Mouse (Mus musculus): ENCODE measurements at regions not wholly inside any gene's neighbourhood (a gene's known extent, or its start where the extent isn't known, plus 50 kb on each side); places are given as distances from the start of the nearest gene placed in this dataset.
"Not testable (repeated sequence)": the region's sequence is repeated elsewhere in the genome, so short reads cannot be mapped to it uniquely, and the experiment has no call there.

DNA sequence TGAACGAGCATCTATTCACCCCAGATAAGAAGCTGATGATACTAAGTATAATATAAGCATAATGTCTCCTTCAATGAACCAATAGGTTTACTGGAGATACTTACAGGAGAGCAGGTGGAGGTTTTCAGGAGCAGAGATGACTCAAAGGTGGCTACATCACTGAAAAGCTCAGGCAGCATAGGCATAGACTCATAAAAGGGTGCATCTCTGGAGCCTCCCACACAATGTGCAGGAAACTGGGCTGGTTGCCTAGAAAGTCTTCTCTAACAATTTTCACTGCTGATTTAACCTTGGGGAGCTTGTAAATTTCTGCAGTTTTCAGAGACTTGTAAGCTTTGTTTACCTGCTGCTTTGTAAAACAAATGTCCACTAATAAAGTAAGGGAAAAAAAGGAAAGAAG, 251.8 kb downstream of the Dad1 start:
- DNase-seq (ENCODE audit: low read depth, low spot score) = no peak

DNA sequence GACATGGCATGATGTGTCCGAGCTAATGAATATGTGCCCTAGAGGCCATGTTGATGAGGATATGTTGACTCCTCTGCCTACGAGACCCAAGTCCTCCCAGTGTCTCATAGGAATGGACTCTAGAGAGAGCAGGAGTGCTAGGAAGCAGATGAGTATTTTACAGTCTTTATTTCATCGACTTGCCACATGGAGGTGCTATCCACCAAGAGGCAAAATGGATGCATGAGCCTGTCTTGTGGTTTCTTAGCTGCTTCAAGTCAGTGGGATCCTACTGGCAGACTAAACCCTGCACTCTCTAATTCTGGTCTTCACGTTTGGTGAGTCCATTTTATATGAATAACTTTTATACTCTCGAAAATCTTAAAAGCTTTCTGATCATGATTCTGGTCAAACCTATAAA, 253.4 kb downstream of the Dad1 start:
- DNase-seq (ENCODE audit: low read depth, low spot score) = no peak

DNA sequence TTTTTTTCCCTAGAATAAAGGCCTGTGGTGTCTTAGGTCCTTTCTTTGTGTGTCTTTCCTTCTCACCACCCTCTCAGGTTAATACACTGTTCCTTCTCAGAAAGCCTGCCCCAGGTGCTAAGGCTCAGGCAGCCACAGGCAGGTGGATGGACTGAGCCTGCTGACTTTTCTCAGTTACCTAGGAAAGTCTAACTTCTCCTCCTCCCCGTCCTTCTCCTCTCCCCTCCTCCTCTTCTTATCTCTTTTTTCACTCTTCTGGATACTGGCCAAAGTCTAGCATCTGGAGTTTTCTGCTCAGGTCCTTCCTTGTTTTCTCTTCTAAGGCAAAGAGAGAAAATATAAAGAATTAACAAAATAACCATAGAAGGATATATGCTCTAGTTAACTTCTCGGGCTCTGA, 260.5 kb downstream of the Dad1 start:
- no peak for DNase-seq (ENCODE audit: low read depth, low spot score)

DNA sequence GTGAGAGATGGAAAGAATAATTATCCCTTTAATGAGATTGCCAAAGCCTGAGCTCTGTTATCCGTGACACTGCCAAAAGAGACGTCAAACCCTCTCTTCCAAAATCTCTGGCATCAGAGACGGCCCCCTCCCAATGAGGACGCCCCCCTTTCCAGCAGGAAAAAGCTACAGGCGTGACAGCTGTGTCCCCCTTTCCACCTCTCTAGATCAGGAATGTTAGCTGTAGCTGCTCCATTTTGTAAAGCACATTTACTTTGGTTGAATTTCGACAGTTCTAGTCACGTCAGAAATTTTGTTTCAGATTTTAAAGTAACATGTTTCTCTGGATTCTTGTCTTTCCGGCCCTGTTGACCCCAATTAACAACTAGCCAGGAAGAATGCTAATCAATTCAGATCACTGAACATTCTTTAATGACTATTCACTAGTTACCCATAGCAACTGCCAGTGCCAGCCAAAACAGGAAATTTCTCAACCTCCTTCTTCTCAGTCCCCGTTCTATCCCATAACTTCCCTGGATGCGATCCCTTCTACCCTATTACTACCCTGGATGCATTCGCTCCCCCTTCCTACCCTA, 261.1 kb downstream of the Dad1 start:
- no peak for DNase-seq (ENCODE audit: low read depth, low spot score)

DNA sequence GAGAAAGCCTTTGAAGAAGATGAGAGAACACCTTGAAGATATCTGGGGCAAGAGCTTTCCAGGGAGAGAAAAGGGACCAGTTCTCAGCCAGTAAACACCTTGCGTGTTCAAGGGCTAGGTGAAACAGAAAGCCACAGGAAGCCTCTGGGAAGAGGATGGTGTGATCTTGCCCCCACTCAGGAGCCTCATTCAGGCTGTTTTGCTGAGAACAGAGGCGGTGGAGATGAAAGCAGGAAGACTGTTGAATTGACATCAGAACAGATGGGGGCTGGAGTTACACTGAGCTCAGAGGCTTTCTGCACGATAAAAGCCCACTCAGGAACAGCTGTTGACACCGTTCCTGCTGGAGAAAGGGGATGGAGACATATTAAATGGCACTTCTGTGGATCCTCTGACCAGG, 262.5 kb downstream of the Dad1 start:
- no peak for DNase-seq (ENCODE audit: low read depth, low spot score)

DNA sequence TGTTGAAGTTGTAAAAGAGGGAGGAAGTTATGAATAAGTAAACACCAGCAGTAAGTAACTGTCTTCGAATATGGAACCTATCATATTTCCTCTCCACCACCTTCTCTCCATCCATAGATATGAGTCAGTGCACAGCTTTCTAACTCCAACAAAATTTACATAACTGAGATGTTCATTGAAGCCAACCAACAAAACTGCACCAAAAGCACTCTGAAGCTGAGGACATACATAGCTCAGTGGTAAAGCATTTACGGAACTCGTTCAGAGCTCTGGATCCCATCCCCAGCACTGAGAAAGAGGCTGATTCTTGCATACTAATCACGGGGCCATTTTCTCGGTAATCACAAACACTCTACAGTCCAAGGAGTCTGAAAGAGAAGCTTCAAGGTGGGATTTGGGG, 273.1 kb downstream of the Dad1 start:
- no peak for DNase-seq (ENCODE audit: low read depth, low spot score)

DNA sequence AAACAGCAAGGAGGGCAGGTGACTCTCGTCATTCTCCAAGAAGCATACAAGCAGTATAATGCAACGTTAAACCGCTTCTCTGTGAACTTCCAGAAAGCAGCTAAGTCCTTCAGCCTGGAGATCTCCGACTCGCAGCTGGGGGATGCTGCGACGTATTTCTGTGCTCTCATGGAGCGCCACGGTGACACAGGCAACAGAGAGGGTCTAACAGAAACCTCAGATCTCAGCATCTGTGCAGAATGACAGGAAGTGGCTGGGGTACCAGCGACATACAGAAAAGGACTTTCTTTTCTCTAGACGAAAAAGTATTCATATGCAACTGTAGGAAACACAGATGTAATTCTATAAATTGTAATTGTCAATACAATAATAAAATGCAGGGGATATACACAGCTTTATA, 292.5 kb downstream of the Dad1 start:
- not testable (repeated sequence) for DNase-seq (ENCODE audit: low read depth, low spot score)

DNA sequence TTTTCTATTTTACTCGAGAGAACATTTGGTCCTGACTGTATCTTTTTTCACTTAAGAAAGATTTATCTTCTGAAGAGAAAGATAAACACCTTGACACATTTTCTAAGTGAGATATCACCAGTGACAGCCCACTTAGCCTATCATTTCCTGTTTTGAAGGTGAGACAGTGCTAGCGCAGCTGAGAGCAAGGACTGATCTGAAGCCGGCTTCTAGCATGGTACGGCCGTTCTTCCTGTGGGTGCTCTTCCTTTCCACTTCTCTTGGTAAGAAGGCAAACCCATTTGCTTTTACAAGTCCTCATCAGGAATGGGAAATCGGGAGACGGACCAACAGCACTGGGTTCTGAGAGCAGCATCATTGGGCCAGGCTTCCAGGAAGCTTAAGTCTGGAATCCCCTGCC, 293.1 kb downstream of the Dad1 start:
- DNase-seq (ENCODE audit: low read depth, low spot score) = no peak

DNA sequence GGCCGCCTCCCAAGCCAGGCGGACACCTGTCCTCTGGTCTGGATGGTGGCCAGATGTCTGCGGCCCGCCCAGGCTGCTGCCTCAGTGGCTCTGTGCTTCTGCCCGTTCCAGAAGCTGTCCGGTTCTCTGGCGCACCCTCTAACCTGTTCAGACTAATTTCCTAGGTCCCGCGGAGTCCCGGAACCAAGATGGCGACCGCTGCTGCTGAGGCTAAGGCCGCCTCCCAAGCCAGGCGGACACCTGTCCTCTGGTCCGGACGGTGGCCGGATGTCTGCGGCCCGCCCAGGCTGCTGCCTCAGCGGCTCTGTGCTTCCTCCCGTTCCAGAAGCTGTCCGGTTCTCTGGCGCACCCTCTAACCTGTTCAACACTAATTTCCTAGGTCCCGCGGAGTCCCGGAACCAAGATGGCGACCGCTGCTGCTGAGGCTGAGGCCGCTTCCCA, 318.1 kb downstream of the Dad1 start:
- DNase-seq (ENCODE audit: low read depth, low spot score) = not testable (repeated sequence)

DNA sequence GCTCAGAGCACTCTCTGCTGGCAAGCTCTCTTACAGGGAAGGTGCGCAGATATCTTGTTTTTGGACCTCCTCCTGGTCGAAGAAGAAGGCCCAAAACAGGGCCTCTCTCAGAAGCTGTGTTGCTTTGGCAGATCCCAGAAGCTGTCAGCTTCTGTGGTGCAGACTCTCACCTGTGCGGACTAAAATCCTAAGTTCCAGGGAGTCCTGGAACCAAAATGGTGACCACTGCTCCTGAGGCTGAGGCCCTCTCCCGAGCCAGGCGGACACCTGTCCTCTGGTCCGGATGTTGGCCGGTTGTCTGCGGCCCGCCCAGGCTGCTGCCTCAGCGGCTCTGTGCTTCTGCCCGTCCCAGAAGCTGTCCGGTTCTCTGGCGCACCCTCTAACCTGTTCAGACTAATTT, 318.6 kb downstream of the Dad1 start:
- not testable (repeated sequence) for DNase-seq (ENCODE audit: low read depth, low spot score)

DNA sequence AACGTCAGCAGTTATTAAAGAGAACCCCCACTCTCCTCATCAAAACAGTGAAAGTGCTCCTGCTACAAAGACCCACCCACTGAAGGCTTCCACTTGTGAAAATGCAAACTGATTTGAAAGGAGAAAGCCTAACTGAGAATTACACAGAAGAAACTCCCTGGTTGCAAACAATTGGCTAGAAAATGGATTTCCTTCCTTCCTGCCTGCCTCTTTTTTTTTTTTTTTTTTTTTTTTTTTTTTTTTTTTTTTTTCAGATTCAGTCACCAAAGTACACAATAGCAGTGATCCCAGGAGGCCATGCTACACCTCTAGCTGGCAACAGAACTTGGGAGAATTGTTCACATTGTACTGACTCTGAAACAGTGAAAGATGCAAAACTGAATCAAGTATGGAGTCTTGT, 343.0 kb downstream of the Dad1 start:
- no peak for DNase-seq (ENCODE audit: low read depth, low spot score)

DNA sequence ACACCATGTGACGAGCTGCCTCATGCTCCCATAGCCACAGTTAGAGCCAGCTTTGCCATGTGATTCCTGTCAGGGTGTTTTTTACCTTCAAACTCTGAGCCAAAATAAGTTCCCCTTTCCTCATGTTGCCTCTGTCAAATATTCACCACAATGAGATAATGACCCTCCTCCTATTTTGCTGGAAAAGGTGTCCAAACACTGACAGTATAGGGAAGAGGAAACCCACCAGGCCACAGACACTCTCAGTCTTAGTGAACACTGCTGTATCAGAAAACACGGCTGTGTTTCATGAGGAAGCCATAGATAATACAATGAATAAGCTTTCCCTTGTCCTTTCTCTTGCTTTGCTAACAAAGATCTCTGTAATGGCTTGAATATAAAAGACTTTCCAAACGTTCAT, 349.3 kb downstream of the Dad1 start:
- no peak for DNase-seq (ENCODE audit: low read depth, low spot score)

DNA sequence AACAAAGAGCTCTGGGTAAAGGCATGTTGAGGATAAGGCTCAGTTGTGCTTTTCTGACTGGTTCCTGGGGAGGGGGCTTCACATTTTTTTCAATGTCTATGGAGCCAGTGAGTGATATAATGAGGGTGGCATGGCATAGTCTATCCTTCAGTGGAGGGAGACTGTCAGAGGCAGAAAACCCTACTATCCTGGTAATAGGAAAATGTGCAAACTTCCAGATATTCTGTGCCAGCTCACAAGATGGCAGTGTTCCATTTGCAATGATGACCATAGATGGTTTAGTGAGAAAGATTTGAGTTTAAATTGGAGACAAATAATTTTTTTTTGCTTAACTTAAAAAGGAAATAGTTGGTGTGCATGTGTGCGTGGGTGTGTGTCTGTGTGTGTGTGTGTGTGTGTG, 352.8 kb downstream of the Dad1 start:
- DNase-seq (ENCODE audit: low read depth, low spot score) = no peak

DNA sequence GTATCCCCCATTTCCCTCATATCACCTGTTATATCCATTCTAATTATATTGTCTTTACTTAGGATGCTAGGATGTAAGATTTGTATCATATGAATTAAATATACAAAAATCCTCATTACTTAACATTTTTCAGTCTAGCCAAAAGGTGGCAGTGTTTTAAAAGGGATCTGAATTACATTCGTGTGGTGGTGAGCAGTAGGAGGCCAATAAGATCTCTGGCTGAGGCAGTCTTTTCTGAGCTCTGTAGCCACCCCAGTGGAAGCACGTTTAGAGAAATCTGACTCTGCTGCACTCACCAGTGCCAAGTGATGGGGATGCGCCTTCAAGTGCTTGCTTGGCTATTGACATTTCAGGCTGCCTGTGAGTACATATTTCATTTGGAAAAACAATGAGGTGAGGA, 372.6 kb downstream of the Dad1 start:
- no peak for DNase-seq (ENCODE audit: low read depth, low spot score)

DNA sequence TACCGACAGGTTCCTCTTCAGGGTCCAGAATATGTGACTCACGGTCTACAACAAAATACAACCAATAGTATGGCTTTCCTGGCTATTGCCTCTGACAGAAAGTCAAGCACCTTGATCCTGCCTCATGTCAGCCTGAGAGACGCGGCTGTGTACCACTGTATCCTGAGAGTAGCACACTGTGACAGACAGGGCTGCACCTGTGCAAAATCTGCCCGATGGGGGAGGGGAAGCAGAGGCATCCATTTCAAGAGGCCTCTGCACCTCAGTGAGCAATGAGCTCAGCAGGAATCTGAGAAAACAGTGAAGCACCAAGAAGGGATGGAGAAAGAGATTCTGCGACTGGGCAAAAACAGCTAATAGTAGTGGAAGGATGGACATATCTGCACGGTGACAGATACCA, 377.3 kb downstream of the Dad1 start:
- no peak for DNase-seq (ENCODE audit: low read depth, low spot score)

DNA sequence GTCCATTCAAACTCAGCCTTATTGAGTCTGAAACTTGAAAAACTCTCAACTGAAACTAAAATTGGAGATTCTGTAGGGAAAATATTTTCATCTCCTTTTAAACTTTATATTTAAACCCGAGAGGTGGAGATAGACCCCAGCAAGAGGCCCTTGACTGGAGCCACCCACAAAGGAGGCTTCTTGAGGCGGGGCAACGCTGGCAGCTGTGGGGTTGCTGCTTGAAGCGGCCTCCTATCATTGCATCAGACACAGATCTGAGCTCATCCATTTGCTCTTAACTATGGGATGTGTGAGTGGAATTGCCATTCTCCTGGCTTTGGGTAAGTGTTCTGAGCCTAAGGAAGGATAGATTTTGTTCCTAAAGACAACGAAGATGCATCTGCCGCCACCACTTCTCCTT, 378.2 kb downstream of the Dad1 start:
- DNase-seq (ENCODE audit: low read depth, low spot score) = no peak

DNA sequence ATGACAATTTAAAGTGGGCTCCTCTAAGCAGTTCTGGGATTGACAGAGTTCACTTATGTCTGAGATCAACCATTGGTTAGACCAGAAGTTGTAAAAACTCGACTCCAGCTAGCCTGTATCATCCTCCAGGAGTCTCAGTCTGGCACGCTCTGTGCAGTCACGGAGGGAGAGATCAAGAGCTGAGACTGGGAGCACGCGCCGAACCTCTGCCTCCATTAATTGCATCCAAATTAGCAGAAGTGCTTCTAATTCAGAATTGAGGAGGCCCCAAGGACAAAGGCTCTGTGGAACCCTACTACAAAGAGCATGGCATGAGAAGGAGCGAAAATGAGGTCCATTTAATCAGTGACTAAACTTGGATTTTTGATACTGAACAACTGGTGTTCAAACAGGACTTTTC, 406.9 kb downstream of the Dad1 start:
- DNase-seq (ENCODE audit: low read depth, low spot score) = no peak

DNA sequence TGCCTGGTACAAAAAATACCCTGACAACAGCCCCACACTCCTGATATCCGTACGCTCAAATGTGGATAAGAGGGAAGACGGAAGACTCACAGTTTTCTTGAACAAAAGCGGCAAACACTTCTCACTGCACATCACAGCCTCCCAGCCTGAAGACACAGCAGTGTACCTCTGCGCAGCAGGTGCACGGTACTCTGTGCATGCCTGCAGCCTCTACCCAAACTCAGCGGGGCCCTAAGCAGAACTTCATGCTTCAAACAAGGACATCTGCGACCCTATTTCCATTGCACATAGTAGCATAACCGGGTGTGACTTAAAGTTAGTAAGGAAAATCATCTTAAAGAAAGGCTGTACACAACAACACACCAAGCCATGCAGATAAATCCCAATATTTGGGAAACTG, 408.3 kb downstream of the Dad1 start:
- DNase-seq (ENCODE audit: low read depth, low spot score) = no peak

DNA sequence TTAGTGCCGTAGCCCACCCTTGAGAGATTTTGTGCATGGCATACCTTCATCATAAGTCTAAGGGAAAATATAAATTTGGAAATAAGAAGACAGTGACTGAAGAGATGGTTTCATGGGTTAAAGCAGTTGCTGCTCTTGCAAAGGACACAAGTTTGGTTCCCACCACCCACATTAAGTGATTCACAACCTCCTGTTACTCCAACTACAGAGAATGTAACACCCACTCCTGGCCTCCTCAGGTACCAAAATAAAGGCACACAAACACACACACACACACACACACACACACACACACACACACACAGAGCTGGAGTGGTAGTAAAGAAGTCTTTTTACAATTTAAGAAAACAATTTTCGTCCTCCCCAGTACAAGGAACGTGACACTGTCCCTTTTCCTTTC, 421.4 kb downstream of the Dad1 start:
- DNase-seq (ENCODE audit: low read depth, low spot score) = no peak

DNA sequence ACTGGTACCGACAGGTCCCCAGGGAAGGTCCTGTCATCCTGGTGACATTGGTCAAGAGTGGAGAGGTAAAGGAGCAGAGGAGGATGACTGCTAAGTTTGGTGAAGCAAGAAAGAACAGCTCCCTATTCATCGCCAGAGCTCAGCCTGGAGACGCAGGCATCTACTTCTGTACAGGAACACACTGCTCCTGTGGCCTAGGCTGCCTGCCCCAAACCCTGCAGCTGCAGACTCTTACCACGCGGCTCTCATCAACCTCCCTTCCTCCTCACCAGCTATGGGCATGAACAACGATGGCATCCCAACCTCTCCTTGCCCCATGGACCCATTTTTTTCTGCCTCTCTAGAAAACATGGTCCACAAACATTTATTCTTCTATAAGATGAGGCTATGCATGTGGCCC, 422.3 kb downstream of the Dad1 start:
- DNase-seq (ENCODE audit: low read depth, low spot score) = no peak

DNA sequence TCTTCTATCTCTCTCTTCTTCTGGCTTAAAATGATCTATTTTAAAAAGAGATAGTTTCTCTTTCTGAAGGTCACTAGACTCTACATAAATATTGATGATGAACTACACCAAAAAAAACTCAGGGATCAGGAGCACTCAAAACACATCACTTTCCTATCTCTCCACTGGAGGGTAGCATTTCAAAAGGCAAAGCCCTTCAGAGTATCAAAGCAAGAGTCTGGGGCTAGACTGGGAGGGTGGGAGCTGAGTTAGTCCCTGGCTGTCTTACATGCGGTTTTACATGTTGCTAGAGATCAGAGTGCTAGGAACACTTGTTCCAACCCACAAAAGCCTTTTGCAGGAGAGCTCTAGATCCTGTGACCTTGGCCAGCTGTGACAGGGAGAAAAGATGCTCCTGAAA, 423.2 kb downstream of the Dad1 start:
- no peak for DNase-seq (ENCODE audit: low read depth, low spot score)

DNA sequence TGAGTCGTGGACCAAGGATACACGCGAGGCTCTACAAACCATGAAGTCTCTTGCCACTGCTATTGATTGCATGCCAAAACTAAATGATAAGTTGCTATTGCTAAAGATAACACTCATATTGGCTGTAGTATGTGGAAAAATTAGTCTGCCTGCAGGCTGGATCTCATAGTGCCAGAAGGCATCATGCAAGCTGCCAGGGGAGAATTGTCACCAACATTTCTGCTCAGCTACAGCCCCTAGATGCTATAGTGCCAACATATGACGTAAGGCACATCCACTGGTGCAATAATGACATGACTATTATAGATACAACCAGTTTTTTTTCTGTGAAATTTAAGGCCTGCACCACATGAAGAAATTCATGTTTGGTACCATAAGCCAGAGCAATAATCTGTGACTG, 427.1 kb downstream of the Dad1 start:
- DNase-seq (ENCODE audit: low read depth, low spot score) = no peak

DNA sequence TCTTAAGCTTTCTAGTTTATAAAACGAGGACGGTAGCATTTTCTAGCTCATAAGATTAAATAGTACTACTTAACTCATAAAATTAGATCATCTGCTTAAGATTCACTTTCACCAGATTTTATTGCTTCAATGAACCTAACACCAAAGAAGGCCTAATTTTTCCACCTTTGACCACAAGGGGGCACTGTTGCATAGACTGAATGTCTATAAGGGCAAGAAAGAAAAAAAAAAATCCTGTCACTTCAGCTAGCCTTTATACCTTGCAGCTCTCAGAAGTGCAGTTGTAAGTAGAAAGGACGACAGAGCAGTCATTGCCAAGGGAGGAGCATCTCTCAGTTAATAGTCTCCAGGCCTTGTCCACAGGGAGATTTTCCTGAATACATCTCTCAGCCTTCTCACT, 447.7 kb downstream of the Dad1 start:
- DNase-seq (ENCODE audit: low read depth, low spot score) = no peak

Data from skeletal muscle tissue, adult 2 months (tissue).